Mouse (Mus musculus): Measurements from ENCODE around the gene Stat5a.

The Stat5a gene

GRCm38 (mm10) chr11:100836923-100837702, 22.0 kb upstream of the Stat5a start:
- in situ Hi-C loops (cut with MseI, MboI): no loop called here

GRCm38 (mm10) chr11:100838894-100839293, 20.3 kb upstream of the Stat5a start:
- in situ Hi-C loops (cut with MseI, MboI): no loop called here

- in situ Hi-C loops (cut with MseI, MboI): no loop called here
Observed at GRCm38 (mm10) chr11:100839523-100839922, 19.6 kb upstream of the Stat5a start.

GRCm38 (mm10) chr11:100840866-100841265, 18.3 kb upstream of the Stat5a start:
- in situ Hi-C loops (cut with MseI, MboI): no loop called here

- in situ Hi-C loops (cut with MseI, MboI): no loop called here
Observed at GRCm38 (mm10) chr11:100842025-100842424, 17.1 kb upstream of the Stat5a start.

- in situ Hi-C loops (cut with MseI, MboI): no loop called here
Observed at GRCm38 (mm10) chr11:100843070-100843669, 16.0 kb upstream of the Stat5a start.

GRCm38 (mm10) chr11:100844121-100844520, 15.0 kb upstream of the Stat5a start:
- in situ Hi-C loops (cut with MseI, MboI): no loop called here

- in situ Hi-C loops (cut with MseI, MboI): no loop called here
Observed at GRCm38 (mm10) chr11:100845793-100846192, 13.4 kb upstream of the Stat5a start.

- in situ Hi-C loops (cut with MseI, MboI): no loop called here
Observed at GRCm38 (mm10) chr11:100847572-100847971, 11.6 kb upstream of the Stat5a start.

GRCm38 (mm10) chr11:100848080-100848479, 11.1 kb upstream of the Stat5a start:
- in situ Hi-C loops (cut with MseI, MboI): no loop called here

- in situ Hi-C loops (cut with MseI, MboI): no loop called here
Observed at GRCm38 (mm10) chr11:100848789-100849379, 10.3 kb upstream of the Stat5a start.

- in situ Hi-C loops (cut with MseI, MboI): no loop called here
Observed at GRCm38 (mm10) chr11:100849456-100850037, 9.6 kb upstream of the Stat5a start.

GRCm38 (mm10) chr11:100850038-100850777, 8.9 kb upstream of the Stat5a start, which contains the start of gene Stat5b:
Gene Stat5b, minus strand, starts transcription at chr11:100850724.
- in situ Hi-C loops (cut with MseI, MboI): no loop called here

- in situ Hi-C loops (cut with MseI, MboI): no loop called here
Observed at GRCm38 (mm10) chr11:100850778-100851528, 8.2 kb upstream of the Stat5a start.

GRCm38 (mm10) chr11:100852088-100852487, 7.1 kb upstream of the Stat5a start:
- in situ Hi-C loops (cut with MseI, MboI): no loop called here

- in situ Hi-C loops (cut with MseI, MboI): no loop called here
Observed at GRCm38 (mm10) chr11:100853018-100853417, 6.1 kb upstream of the Stat5a start.

- in situ Hi-C loops (cut with MseI, MboI): no loop called here
Observed at GRCm38 (mm10) chr11:100854268-100854667, 4.9 kb upstream of the Stat5a start.

- in situ Hi-C loops (cut with MseI, MboI): no loop called here
Observed at GRCm38 (mm10) chr11:100855178-100855577, 4.0 kb upstream of the Stat5a start.

- in situ Hi-C loops (cut with MseI, MboI): no loop called here
Observed at GRCm38 (mm10) chr11:100857960-100858359, 1.2 kb upstream of the Stat5a start.

- in situ Hi-C loops (cut with MseI, MboI): no loop called here
Observed at GRCm38 (mm10) chr11:100859579-100860075, 476 bp downstream of the Stat5a start.
